Mouse (Mus musculus): Measurements from ENCODE around the gene Fut11. TPM values are rescaled to one million over a fixed set of nuclear protein-coding genes. Genes with fewer than 3 reads are reported as not detected.

The Fut11 gene
- polyA plus RNA-seq, 1 experiment from 2014 or later = 20.0 TPM

GRCm38 (mm10) chr14:20658902-20659301, 35.9 kb upstream of the Fut11 start:
- peaks cover 8% of the 10 kb centered on the region; the same call in 1 of the 2 replicates for H3K4me1 ChIP-seq (ENCODE audit: control insufficient read depth, insufficient read depth, low read length)
- no peaks in the 10 kb centered on the region for H3K9me3 ChIP-seq (ENCODE audit: control insufficient read depth, low read length)

DNA sequence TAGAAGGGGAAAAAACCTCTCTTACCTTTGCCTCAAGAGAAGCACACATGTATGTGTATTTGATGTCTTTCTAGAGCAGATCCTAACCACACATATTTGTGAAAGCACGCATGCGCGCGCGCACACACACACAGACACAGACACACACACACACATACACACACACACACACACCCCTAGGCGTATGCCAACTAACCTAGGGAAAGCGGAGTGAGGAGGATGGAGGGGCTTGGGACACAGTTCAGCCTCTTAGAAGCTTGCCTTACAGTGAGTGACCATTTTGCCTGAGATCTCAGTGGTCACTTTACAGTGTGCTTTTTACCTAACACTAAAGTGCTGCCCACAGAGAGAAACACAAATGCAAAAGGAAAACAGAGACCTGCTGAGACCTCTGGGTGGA, 35.1 kb upstream of the Fut11 start:
- Histone ChIP-seq H3K27ac (ENCODE audit: low read depth, low read length) (no peak overlapping the region), H3K36me3 (ENCODE audit: control insufficient read depth, insufficient read depth, low read length) (no peaks in the 10 kb centered on the region), H3K4me3 (ENCODE audit: low read depth, low read length) (no peak overlapping the region), H3K27me3 (ENCODE audit: control insufficient read depth, insufficient read depth, low read length) (no peaks in the 10 kb centered on the region), H3K4me2 (ENCODE audit: low read depth, low read length) (no peak overlapping the region), H3K4me1 (ENCODE audit: control insufficient read depth, insufficient read depth, low read length) (peaks cover 8% of the 10 kb centered on the region; the same call in 1 of the 2 replicates), H3K9ac (replicated peaks; ENCODE audit: low read depth, low read length) (no peak overlapping the region), H3K9me3 (ENCODE audit: control insufficient read depth, low read length) (no peaks in the 10 kb centered on the region)
- no peak for ATAC-seq (ENCODE audit: low read depth)
- WGBS = 95% methylated on average over 7 of the region's 7 CpGs

More at GRCm38 (mm10) chr14:20658902-20659301, 35.9 kb upstream of the Fut11 start:
- Histone ChIP-seq H3K27ac (ENCODE audit: low read depth, low read length) (no peak overlapping the region), H3K27me3 (ENCODE audit: control insufficient read depth, insufficient read depth, low read length) (no peaks in the 10 kb centered on the region), H3K4me3 (ENCODE audit: low read depth, low read length) (no peak overlapping the region), H3K36me3 (ENCODE audit: control insufficient read depth, insufficient read depth, low read length) (no peaks in the 10 kb centered on the region), H3K4me2 (ENCODE audit: low read depth, low read length) (no peak overlapping the region), H3K9ac (replicated peaks; ENCODE audit: low read depth, low read length) (no peak overlapping the region)
- 92% methylated on average over 6 of the region's 6 CpGs for WGBS
- no peak for ATAC-seq (ENCODE audit: low read depth)

DNA sequence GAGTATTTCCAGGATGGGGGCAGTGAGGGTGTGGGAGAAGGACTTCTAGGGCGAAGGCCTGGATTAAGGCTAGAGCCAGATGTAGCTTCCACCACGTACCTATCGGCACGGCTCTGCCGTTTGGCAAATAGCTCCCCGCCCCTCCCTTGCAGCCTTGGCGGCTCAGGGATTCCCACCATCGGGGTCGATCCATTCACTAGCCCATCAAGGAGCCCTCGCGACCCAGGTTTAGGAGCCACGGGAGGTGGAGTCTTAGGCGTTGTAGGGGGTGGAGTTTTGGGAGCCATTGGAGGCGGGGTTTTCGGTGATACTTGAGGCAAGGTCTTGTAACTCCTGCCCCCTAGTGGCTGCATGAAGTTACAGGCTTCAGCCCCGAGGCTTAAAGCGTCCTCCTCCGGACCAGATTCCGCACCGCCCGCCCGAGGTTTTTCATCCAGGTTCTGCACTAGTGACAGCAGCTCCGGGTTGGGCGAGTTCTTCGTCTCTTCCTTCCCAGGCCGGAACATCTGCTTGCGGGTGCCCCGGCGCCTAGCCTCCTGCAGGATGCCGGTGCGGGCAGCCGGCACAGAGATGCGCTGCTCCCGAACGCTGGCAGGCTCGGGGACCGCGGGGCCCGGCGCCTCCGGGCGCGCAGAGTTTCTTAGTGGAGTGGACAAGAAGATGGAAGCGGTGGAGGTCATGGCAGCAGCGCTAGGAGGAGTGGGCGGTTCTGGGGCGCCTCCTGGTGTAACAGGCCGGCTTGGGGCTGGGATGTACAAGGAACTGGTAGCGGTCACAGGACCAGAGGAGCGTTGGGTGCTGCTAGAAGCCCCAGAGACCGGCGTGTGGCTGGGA, 33.7 kb upstream of the Fut11 start:
- H3K4me1 ChIP-seq (ENCODE audit: control insufficient read depth, insufficient read depth, low read length) = peaks cover 8% of the 10 kb centered on the region; the same call in 1 of the 2 replicates
- peak; percentile 84 for ATAC-seq (ENCODE audit: low read depth)
- H3K9ac ChIP-seq (replicated peaks; ENCODE audit: low read depth, low read length) = peak overlapping the region; percentile 74
- peak overlapping the region; percentile 78 for H3K27ac ChIP-seq (ENCODE audit: low read depth, low read length)
- WGBS = 1% methylated on average over 52 of the region's 52 CpGs
- 0 out of 2 replicates have a peak, but pooled peaks cover 2% of the 10 kb centered on the region for H3K27me3 ChIP-seq (ENCODE audit: control insufficient read depth, insufficient read depth, low read length)
- peak overlapping the region; percentile 80 for H3K4me2 ChIP-seq (ENCODE audit: low read depth, low read length)
- peak overlapping the region; percentile 56 for H3K4me3 ChIP-seq (ENCODE audit: low read depth, low read length)
- no peaks in the 10 kb centered on the region for H3K36me3 ChIP-seq (ENCODE audit: control insufficient read depth, insufficient read depth, low read length)
- no peaks in the 10 kb centered on the region for H3K9me3 ChIP-seq (ENCODE audit: control insufficient read depth, low read length)

DNA sequence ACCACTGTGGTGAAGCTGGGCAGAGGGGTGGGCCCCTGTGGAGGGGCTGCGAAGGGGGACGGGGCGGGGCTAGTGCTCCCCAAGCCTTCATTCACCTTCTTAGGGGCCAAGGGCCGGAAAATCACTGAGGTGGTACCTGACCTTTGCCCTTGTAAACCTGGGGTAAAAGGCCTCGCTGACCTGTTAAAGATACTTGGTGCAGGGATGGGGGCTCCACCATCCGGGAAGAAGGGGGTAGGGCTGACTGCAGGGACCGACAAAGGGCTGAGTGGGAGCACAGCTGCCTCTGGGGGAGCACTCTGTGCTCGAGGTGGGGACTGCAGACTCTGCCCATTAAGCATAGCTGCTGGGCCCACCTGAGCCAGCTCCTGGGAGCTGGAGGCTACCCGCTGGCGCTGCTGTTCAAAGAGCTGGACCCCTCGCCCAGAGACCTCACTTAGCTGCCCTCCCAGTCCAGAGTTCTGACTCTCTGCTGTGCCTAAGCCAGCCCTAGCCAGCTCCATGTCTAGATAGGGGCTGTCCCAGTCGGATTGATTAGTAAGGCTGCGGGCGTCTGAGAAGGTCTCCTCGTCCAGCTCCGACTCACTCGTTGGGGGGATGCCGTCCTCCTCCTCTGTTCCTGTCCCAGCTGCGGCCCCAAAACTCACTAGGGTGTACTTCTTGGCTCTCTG, 33.0 kb upstream of the Fut11 start:
- peak overlapping the region; percentile 80 for H3K4me2 ChIP-seq (ENCODE audit: low read depth, low read length)
- WGBS = 9% methylated on average over 19 of the region's 19 CpGs
- peak overlapping the region; percentile 56 for H3K4me3 ChIP-seq (ENCODE audit: low read depth, low read length)
- H3K36me3 ChIP-seq (ENCODE audit: control insufficient read depth, insufficient read depth, low read length) = no peaks in the 10 kb centered on the region
- peak; percentile 52 for ATAC-seq (ENCODE audit: low read depth)
- peak overlapping the region; percentile 78 for H3K27ac ChIP-seq (ENCODE audit: low read depth, low read length)
- no peaks in the 10 kb centered on the region for H3K9me3 ChIP-seq (ENCODE audit: control insufficient read depth, low read length)
- peak overlapping the region; percentile 74 for H3K9ac ChIP-seq (replicated peaks; ENCODE audit: low read depth, low read length)
- H3K27me3 ChIP-seq (ENCODE audit: control insufficient read depth, insufficient read depth, low read length) = 0 out of 2 replicates have a peak, but pooled peaks cover 2% of the 10 kb centered on the region
- peaks cover 8% of the 10 kb centered on the region; the same call in 1 of the 2 replicates for H3K4me1 ChIP-seq (ENCODE audit: control insufficient read depth, insufficient read depth, low read length)

- Histone ChIP-seq H3K9ac (replicated peaks; ENCODE audit: low read depth, low read length) (no peak overlapping the region), H3K27me3 (ENCODE audit: control insufficient read depth, insufficient read depth, low read length) (0 out of 2 replicates have a peak, but pooled peaks cover 2% of the 10 kb centered on the region), H3K36me3 (ENCODE audit: control insufficient read depth, insufficient read depth, low read length) (no peaks in the 10 kb centered on the region), H3K27ac (ENCODE audit: low read depth, low read length) (no peak overlapping the region), H3K4me1 (ENCODE audit: control insufficient read depth, insufficient read depth, low read length) (peaks cover 8% of the 10 kb centered on the region; the same call in 1 of the 2 replicates), H3K4me3 (ENCODE audit: low read depth, low read length) (no peak overlapping the region), H3K9me3 (ENCODE audit: control insufficient read depth, low read length) (no peaks in the 10 kb centered on the region), H3K4me2 (ENCODE audit: low read depth, low read length) (no peak overlapping the region)
- no peak for ATAC-seq (ENCODE audit: low read depth)
- WGBS = 96% methylated on average over 3 of the region's 3 CpGs
Measured at GRCm38 (mm10) chr14:20662740-20663139, 32.0 kb upstream of the Fut11 start.

- Histone ChIP-seq H3K4me2 (ENCODE audit: low read depth, low read length) (no peak overlapping the region), H3K4me3 (ENCODE audit: low read depth, low read length) (no peak overlapping the region), H3K4me1 (ENCODE audit: control insufficient read depth, insufficient read depth, low read length) (peaks cover 8% of the 10 kb centered on the region; the same call in 1 of the 2 replicates), H3K9me3 (ENCODE audit: control insufficient read depth, low read length) (no peaks in the 10 kb centered on the region), H3K27me3 (ENCODE audit: control insufficient read depth, insufficient read depth, low read length) (0 out of 2 replicates have a peak, but pooled peaks cover 2% of the 10 kb centered on the region), H3K27ac (ENCODE audit: low read depth, low read length) (no peak overlapping the region), H3K36me3 (ENCODE audit: control insufficient read depth, insufficient read depth, low read length) (no peaks in the 10 kb centered on the region), H3K9ac (replicated peaks; ENCODE audit: low read depth, low read length) (no peak overlapping the region)
- no peak for ATAC-seq (ENCODE audit: low read depth)
- 80% methylated on average over 2 of the region's 2 CpGs for WGBS
Measured at GRCm38 (mm10) chr14:20663601-20664000, 31.2 kb upstream of the Fut11 start.

GRCm38 (mm10) chr14:20664436-20664835, 30.3 kb upstream of the Fut11 start:
- H3K4me2 ChIP-seq (ENCODE audit: low read depth, low read length) = no peak overlapping the region
- ATAC-seq (ENCODE audit: low read depth) = no peak
- H3K9ac ChIP-seq (replicated peaks; ENCODE audit: low read depth, low read length) = no peak overlapping the region
- WGBS = 60% methylated on average over 3 of the region's 3 CpGs
- H3K9me3 ChIP-seq (ENCODE audit: control insufficient read depth, low read length) = no peaks in the 10 kb centered on the region
- H3K36me3 ChIP-seq (ENCODE audit: control insufficient read depth, insufficient read depth, low read length) = no peaks in the 10 kb centered on the region
- peaks cover 8% of the 10 kb centered on the region; the same call in 1 of the 2 replicates for H3K4me1 ChIP-seq (ENCODE audit: control insufficient read depth, insufficient read depth, low read length)
- 0 out of 2 replicates have a peak, but pooled peaks cover 2% of the 10 kb centered on the region for H3K27me3 ChIP-seq (ENCODE audit: control insufficient read depth, insufficient read depth, low read length)
- H3K27ac ChIP-seq (ENCODE audit: low read depth, low read length) = no peak overlapping the region
- no peak overlapping the region for H3K4me3 ChIP-seq (ENCODE audit: low read depth, low read length)

GRCm38 (mm10) chr14:20667469-20667868, 27.3 kb upstream of the Fut11 start:
- Histone ChIP-seq H3K4me2 (ENCODE audit: low read depth, low read length) (no peak overlapping the region), H3K27me3 (ENCODE audit: control insufficient read depth, insufficient read depth, low read length) (0 out of 2 replicates have a peak, but pooled peaks cover 2% of the 10 kb centered on the region), H3K36me3 (ENCODE audit: control insufficient read depth, insufficient read depth, low read length) (no peaks in the 10 kb centered on the region), H3K4me1 (ENCODE audit: control insufficient read depth, insufficient read depth, low read length) (no peaks in the 10 kb centered on the region), H3K4me3 (ENCODE audit: low read depth, low read length) (no peak overlapping the region), H3K9ac (replicated peaks; ENCODE audit: low read depth, low read length) (no peak overlapping the region), H3K9me3 (ENCODE audit: control insufficient read depth, low read length) (no peaks in the 10 kb centered on the region), H3K27ac (ENCODE audit: low read depth, low read length) (no peak overlapping the region)
- no peak for ATAC-seq (ENCODE audit: low read depth)
- 76% methylated on average over 1 of the region's 1 CpGs for WGBS

Measured in neural tube, embryonic 14.5 days (tissue).